Mouse (Mus musculus) retina, postnatal 7 days (tissue): ENCODE data around the gene Maip1.

Experiments
- DNase-seq: peaks from one replicate; pipeline ENCODE4 v3.0.0-alpha.2; 2012; ENCODE audit warnings: low read depth, low spot score

Maip1 gene

GRCm38 (mm10) chr1:57406187-57407151, at the start of gene Maip1, which contains the start of gene Tyw5:
Gene Maip1, plus strand, starts transcription at chr1:57406328.
Gene Tyw5, minus strand, starts transcription at chr1:57407101.
- DNase-seq, result peak; percentile 85

DNA sequence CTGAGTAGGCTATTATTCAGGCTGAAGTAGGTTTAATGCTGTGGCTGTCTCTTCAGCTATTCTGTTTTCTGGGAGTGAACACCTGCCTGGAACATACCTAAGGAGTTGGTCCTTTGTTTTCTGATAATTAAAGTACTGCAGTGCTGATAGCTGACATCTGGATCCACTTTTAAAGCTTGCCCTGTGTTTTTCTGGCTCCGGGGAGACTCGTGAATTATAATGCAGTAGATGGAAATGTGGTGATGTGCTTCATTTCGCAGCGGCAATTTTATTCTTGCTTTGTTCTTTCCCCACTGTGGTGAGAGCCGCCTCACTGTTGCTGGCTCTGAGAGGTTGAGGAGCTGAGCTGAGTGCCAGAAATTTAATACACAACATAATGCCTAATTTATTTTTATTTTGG, 47.6 kb upstream of the Maip1 start:
- DNase-seq, result no peak

- no peak for DNase-seq
Observed at GRCm38 (mm10) chr1:57367446-57367845, 38.7 kb upstream of the Maip1 start.

DNA sequence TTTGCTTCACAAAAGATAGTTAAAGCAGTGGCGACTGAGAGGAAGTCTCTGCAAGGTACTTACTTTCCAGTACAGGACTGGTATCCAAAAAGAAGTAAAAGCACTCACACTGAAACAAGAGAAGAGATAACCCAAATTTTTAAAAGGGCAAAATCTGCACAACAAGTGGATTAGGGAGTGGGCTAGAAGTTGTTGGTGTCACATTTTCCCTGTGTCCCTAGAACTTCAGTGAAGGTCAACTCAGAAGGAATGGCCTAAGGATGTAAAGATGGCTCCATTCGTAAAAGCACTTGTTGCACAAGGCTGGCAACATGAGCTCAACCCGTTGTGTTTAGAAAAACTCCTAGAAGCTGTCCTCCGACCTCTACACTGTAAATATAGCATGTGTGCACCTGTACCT, 37.0 kb upstream of the Maip1 start:
- no peak for DNase-seq

- no peak for DNase-seq
Observed at GRCm38 (mm10) chr1:57370451-57370850, 35.7 kb upstream of the Maip1 start.

GRCm38 (mm10) chr1:57375276-57375675, 30.9 kb upstream of the Maip1 start:
- no peak for DNase-seq

- DNase-seq, result no peak
Observed at GRCm38 (mm10) chr1:57376806-57377205, 29.3 kb upstream of the Maip1 start.

DNA sequence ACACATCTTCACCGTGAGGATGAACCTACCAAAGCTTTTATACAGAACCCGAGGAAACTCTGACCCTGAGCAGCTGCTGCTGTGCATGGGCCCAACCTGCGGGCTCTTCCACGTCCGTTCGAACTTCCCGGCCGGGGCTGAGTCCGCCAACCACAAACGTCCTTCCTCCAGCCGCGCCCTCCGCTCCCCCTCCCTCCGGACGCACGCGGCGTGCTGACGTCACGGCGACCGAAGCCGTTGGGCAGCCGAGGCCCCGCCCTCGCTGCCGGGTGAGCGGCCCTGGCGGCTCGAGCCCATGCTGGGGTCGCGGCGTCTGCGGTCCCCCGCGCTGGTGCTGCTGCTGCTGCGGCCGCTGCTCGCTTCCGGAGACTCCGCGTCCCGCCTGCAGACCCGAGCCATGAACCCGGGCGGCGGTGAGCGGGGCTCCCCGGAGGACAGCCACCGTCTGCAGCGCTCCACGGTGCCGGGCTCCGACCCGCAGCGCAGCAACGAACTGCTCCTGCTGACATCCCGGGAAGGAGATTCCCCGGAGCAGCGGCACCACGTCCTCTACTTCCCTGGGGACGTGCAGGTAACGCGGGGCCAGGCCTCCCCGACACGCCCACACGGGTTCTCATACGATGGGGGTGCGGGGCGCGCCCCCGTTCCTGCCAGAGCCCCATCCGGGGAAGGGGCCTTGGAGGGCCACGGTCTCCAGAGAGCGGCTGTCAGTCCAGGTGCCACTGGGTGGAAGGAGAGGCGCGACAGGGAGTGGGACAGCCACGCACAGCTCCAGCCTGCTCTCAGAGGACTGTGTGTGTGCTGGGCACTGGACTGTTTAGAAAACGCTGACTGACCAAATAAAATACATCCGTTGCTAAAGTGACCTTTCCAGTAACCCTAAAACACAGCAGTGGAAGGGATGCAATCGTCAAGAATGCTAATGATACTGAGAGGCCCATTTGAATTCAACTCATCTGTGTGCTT, 28.5 kb upstream of the Maip1 start, which contains the start of gene 1700066M21Rik:
TSS of gene 1700066M21Rik (plus strand) at position 245 of the 966 bp plus-strand sequence.
- DNase-seq, result peak; percentile 88

GRCm38 (mm10) chr1:57386519-57386918, 19.6 kb upstream of the Maip1 start:
- DNase-seq, result no peak

- DNase-seq, result no peak
Observed at GRCm38 (mm10) chr1:57387876-57388275, 18.3 kb upstream of the Maip1 start.

DNA sequence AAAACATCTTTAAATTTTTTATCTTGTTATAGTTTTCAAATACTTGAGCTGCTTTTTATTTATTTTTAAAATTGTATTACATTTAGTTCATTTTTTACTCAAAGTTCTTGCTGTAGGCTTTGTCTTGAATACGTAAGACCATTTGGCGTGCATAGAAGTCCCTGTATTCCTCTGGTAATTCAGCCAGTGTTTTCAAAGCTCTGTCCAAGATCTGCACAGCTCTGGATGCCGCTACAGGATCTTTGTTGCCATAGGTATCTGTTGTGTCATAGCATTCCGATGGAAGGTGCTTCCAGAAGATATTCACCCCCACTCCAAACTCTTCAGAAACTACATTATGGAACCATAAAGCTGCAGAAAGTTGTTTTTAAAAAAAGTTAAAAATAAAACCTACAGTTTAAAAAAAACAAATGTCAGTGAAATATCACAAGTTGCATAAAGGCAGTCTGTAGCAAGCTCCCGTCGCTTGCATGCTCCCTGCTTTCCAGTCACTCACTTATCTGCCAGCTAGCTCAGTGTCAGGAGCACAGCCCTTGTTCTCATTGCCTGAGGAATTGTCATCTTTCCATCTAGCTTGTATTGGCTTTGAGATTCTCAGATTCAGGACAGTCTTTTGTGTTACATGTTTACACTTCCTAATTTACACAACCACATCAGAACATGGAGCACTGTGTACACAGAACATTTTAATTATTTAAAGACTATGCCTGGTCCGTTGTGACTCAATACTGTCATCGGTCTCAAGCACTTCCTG, 17.5 kb upstream of the Maip1 start:
- no peak for DNase-seq

DNA sequence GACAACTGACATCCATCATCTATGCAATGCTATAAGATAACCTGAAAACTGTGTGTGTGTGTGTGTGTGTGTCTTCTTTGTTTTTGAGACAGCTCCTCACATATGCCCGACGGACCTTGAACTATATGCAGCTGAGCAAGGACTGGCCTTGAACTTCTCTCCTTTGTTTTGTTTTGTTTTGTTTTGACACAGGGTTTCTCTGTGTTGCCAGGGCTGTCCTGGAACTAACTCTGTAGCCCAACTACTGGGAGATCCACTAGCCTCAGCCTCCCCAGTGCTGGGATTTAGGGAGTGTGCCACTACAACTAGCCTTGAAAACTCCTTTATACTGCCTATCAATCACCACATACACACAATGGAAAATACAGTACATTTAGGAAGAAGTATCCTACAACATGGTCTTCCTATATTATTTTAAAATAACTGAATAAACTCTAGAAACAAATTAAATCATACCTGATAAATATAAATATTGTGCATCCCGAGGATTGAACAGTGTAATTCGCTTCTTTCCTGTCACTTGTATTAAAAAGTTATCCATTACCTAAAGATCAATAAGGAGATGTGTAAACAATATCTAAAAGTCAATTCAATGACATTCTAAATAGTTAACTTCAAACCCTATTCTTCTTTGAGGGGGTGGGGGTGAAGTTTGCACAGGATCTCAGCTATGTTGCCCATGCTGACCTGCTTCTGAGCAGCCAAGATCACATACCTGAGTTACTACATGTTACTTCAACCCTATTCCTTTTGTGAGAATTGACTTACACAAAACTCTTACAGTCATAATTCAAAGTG, 14.9 kb upstream of the Maip1 start:
- no peak for DNase-seq

GRCm38 (mm10) chr1:57392417-57392816, 13.7 kb upstream of the Maip1 start:
- DNase-seq, result no peak

DNA sequence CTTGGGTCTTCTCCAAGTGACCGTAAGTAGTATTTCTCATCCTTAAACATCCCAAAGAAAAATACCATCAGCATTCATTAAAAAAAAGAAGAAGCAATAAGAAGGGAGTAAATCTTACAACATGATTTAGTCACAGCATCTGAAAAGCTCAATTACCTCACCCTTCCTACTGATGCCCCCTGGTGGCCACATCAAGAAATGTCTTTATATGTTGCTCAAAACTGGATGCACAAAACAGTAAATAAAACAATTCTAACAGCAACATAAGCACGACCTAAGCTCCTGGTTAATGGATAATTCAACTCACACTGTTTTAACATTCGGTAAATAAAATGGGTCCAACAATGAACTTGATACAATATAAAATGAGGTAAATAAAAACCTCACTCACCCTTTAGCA, 12.1 kb upstream of the Maip1 start:
- no peak for DNase-seq

DNA sequence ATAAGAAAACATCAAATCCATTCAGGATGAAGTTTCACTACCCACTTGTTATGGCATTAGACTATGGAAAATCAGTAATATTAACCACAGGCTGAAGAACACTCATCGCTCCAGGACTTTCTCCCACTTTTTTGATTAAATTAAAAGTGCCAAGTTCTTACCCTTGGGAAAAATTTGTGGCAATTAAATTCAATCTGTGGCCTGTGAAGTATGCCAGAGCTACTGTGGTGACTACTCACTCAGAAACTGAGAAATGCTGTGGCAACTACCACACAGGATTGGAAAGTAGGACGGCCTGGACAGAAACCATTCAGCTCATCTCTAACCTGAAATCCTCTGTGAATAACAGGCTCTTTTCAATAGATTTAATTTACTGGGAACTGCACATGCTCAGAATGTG, 5.8 kb upstream of the Maip1 start:
- DNase-seq, result no peak

GRCm38 (mm10) chr1:57400877-57401276, 5.3 kb upstream of the Maip1 start:
- no peak for DNase-seq

GRCm38 (mm10) chr1:57402116-57402515, 4.0 kb upstream of the Maip1 start:
- no peak for DNase-seq

GRCm38 (mm10) chr1:57408994-57409393, 2.9 kb downstream of the Maip1 start:
- DNase-seq, result no peak

- DNase-seq, result no peak
Observed at GRCm38 (mm10) chr1:57413397-57413796, 7.3 kb downstream of the Maip1 start.

DNA sequence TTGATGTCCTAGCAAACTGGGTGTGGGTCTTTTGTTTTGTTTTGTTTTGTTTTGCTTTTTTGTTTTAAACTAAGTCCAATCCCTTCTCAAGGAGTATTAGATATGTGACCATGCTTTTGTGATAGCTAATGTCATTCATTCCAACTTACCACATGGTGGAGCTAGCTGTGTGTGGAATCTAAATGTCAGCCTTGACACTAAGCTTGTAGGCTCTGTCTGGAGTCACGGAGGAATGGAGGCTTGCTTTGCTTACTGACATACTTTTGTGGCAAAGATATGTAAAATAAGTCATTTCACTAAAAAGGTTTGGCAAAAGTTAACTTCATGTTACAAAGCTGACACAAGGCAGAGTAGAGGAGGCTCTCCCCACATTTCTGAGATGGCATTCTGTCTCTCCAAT, 17.6 kb downstream of the Maip1 start:
- no peak for DNase-seq
